Mouse (Mus musculus) frontal cortex, postnatal 36 days (tissue): ENCODE measurements around the gene Atp1b1.

Source experiments
- DNase-seq, 2 experiments: peaks; one replicate each; pipeline ENCODE4 v3.0.0; 2022; ENCODE audit warnings: low spot score in 2 of 2

The Atp1b1 gene

DNA sequence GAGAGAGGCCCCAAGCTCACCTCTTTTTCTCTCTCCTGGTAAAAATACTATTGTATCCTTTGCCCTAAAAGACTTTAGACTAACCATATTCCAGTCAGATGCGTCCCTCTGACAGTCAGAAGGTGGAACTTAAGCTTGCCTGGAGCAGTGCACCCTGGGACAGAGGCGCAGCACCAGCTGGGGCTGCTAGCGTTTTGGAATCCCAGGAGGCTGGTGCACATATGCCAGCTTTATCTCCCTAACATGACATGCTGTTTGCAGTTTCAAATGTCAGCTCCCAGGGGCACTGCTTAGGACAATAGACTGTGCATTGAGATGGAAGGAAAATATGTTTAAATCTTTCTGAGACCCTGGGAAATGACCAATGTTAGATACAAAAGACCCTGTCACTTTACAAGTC is 66.0 kb downstream of the Atp1b1 start:
- no peak for DNase-seq

GRCm38 (mm10) chr1:164389743-164390142 is 68.4 kb downstream of the Atp1b1 start:
- no peak for DNase-seq
